Mouse (Mus musculus): Measurements from ENCODE around the gene Txndc2.

The Txndc2 gene

DNA sequence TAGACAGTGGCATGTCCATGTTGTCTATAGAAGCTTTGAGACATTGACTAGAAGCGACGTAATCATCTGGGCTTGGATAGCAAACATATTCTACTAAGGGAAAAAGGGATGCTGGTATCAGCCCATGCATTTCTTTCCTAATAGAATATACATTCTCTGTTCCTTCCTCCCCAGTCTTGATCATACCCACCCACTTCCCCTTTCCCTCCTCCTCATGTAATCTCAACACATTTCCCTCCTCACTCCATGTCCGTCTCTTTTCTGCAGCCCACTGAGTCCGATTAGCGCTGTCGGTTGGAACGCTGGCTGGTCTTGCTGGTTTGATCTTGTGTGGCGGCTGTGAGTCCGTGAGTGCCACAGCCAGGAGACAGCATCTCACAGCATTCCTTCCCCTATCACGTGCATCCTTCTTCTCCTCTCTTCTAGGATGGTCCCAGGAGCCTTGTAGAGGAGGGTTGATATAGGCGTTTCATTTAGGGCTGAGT is at the start of gene Txndc2:
Gene Txndc2, minus strand, starts transcription at position 435 of the 485 bp plus-strand sequence.
- no peak for DNase-seq

DNA sequence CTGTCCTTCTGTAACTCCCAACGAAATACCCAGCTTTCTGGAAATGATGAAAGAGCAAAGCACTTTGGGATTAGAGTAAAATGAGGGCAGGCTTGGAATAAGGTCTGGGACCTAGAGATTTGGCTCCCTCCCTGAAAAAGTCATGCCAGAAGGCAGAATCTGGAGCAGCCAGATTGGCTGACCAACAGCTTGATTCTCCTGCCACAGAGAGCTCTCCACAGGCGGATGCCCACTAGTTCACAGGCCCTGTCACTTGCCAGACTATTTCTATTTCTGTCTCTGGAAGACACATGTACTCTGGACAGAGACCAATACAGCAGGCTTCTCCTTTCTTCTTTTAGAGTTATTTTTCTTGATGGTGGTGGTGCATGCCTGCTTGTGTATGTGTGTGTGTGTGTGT is 41.8 kb upstream of the Txndc2 start:
- DNase-seq: peak; percentile 41

DNA sequence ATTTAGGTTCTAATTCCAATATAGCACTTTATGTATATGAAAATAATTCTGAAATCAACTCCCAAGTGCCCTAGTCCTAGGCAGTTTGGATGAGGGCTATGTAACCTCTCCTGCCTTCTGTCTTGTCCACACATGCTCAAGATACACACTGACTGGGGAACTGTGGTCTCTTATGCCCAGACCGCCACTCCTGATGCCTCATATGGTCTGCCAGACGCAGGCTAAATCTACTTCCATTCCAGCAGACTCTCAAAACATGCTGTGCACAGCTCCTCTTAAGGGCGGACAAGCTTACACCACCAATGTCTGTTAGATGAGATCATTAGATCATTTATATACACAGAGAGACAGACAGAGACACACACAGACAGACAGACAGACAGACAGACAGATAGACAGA is 41.3 kb upstream of the Txndc2 start:
- no peak for DNase-seq

DNA sequence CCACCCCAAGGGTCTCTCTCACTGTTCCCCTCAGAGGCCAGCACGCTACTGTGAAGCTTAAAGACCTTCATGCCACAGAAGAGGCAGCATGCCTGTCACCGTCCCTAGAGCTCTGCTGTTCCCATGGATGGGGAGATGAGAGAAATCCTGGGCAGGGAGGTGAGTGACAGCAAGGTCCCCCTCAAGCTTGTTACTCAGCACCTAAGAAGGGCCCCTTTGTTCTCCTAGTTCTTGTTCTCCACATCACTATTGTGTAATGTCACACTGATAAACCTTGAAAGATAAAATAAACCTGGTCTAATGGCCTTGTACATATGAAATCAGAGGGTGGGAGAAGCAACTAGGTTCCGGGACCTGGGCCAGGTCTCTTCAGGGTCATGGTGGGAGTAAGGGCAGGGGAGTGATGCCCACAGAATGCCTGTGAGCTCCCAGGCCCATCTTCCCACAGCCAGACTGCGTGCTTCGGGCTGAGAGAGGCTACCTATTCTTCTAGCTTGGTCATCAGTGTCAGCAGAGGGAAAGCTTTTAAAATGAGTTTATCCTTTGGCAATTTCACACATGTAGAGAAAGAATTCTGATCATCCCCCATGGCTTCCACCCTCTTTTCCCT is 40.2 kb upstream of the Txndc2 start:
- no peak for DNase-seq

- no peak for DNase-seq
Observed at GRCm38 (mm10) chr17:65681516-65681915, 39.5 kb upstream of the Txndc2 start.

DNA sequence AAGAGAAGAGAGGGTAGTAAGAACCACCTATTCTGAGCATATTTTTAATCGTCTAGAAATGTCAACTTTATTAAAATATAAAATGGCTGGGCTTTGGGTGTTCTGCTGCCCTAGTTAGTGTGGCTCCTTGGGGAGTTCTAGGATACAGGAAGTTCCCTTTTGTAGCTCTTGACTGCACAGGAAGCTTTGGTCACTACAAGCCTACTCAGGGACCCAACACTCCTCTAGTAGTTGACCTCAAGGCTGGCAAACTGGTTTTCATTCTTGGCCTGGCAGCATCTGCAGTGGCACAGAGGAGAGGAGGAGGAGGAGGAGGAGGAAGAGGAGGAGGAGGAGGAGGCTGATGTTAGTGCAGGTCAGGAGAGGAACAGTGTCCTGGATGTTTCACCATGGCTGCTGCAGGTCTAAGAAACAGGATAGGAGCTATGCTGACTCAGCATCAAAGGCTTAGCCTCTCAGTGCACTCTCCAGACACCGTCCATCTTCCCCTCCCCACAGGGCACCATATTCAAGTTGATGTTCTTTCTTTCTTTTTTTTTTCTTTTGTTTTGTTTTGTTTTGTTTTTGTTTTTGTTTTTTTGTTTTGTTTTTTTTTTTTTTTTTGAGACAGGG is 38.9 kb upstream of the Txndc2 start:
- DNase-seq: no peak

GRCm38 (mm10) chr17:65679806-65680446 is 38.0 kb upstream of the Txndc2 start:
- DNase-seq: no peak

GRCm38 (mm10) chr17:65677742-65678141 is 35.8 kb upstream of the Txndc2 start:
- DNase-seq: no peak

DNA sequence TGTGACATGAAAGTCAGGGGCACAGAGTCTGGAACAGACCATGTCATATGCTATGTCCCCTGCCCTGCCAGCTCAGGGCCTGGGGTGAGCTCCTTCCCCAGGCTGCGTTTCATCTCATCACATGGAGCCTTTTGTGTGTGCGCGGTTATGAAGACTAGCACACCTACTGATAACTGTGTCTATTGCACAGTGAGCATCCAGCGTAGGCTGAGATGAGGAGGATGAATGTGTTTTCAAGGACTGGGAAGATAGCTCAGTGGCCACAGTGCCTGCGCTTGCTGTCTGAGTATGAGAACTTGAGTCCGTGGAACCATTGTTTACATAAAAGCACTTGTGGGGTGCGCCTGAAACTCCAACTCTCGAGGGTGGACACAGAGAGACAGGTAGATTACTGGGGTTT is 34.6 kb upstream of the Txndc2 start:
- DNase-seq: no peak

GRCm38 (mm10) chr17:65675985-65676384 is 34.0 kb upstream of the Txndc2 start:
- no peak for DNase-seq

GRCm38 (mm10) chr17:65674710-65675171 is 32.8 kb upstream of the Txndc2 start:
- DNase-seq: no peak

DNA sequence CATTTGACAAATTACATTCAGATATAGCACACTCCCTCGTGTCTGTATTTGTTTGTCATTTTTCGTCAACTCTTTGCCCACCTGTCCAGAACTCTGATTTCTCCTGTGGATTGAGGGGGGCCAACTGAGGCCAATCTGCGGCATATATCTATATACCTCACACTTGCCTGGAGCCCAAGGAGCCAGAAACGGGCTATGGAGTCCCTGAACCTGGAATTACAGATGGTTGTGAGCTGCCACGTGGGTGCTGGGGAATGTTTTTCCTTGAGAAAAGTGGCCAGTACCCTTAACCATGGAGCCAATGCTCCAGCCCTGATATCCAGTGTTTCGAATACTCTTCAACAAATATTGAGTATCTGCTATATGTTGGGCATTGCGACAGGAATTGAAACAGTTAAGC is 31.0 kb upstream of the Txndc2 start:
- no peak for DNase-seq

GRCm38 (mm10) chr17:65669061-65669460 is 27.1 kb upstream of the Txndc2 start:
- no peak for DNase-seq

- no peak for DNase-seq
Observed at GRCm38 (mm10) chr17:65667792-65668191, 25.8 kb upstream of the Txndc2 start.

GRCm38 (mm10) chr17:65666388-65667161 is 24.6 kb upstream of the Txndc2 start:
- DNase-seq: peak; percentile 56

GRCm38 (mm10) chr17:65665786-65666387 is 23.9 kb upstream of the Txndc2 start:
- DNase-seq: no peak

- peak; percentile 11 for DNase-seq
Observed at GRCm38 (mm10) chr17:65663329-65664078, 21.5 kb upstream of the Txndc2 start.

GRCm38 (mm10) chr17:65662662-65663061 is 20.7 kb upstream of the Txndc2 start:
- DNase-seq: no peak

DNA sequence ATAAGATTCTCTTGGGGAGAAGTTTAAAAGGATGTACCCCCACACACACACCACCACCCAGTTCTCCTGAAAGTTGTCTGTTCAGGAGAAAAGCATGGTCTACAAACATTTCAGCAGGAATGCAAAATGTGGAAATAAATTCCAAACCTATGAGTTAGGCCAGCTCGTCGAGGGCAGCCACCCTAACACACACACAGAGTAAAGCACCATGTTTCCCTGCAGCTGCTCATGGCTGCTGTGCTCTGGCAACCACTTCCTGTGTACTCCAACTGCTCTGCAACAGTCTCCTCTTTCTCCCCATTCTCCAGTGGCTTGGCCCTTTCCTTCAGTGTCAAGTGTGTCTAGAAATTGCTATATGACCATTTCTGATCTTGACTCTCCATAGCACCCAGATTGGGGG is 16.4 kb upstream of the Txndc2 start:
- DNase-seq: no peak

GRCm38 (mm10) chr17:65657958-65658357 is 16.0 kb upstream of the Txndc2 start:
- peak; percentile 63 for DNase-seq

GRCm38 (mm10) chr17:65656731-65657130 is 14.8 kb upstream of the Txndc2 start:
- no peak for DNase-seq

DNA sequence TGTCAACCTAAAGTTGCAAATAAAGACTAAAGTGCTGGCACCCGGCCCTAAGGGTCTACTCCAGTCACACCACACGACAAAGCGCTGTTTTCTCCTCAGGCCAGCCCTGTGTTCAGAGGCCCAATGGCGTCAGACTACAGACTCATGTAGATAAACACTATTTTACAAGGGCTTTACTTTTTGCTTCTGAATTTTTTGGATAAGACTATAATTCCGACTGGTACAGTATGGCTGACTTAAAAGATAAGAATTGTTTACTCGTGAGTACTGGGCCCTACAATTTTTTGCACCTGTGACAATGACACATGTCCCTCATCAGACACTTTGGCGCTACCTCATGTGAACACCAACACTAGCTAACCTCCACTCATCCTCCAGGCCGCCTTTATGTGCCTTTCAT is 14.1 kb upstream of the Txndc2 start:
- no peak for DNase-seq
